Mouse (Mus musculus) T-helper 2 cell (primary cell): Measurements from ENCODE around the gene Thop1.
"Not testable (repeated sequence)": the region's sequence is repeated elsewhere in the genome, so short reads cannot be mapped to it uniquely, and the experiment has no call there.

Source experiments
- in situ Hi-C: fragments of 300-600 bp; cut with MboI, MseI; formaldehyde crosslinking; loops from one replicate; pipeline ENCODE4 v1.15.1; 2025; ENCODE audit warnings: high pct_unique_total_duplicates

The Thop1 gene

GRCm38 (mm10) chr10:81069836-81070235 is at the start of gene Thop1:
TSS of gene Thop1 (plus strand) at chr10:81070035.
- in situ Hi-C loops: no loop called here

- in situ Hi-C loops: loop anchor here (10.0 kb wide), 1 partner anchor 65 kb away; no protein-coding TSS in a partner anchor
Observed at GRCm38 (mm10) chr10:81020207-81020606, 49.6 kb upstream of the Thop1 start.

DNA sequence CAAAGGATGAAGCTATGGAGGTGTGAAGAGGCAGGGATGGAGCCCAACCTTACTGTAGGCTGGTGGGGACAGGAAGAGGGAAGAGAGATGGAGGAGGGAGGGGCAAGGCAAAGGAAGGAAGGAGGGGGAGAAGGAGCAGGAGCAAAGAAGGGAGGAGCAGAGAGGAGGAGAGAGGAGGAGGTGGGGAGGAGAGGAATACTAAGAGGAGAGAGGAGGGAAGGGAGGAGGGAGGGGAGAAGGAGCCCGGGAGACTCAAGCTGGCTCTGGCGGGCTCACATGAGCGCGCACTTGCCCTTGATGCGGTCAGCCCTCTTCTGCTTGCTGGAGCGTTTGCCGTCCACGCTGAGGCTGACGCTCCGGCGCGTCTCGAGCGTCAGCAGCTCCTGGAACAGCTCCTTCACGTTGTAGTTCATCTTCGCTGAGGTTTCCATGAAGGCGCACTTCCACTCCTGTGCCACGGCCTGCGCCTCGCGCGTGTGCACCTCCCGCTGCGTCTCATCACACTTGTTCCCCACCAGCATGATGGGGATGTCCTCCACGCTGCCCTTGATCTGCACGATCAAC is 48.2 kb upstream of the Thop1 start:
- in situ Hi-C loops: loop anchor here (10.0 kb wide), 1 partner anchor 63 kb away; no protein-coding TSS in a partner anchor

DNA sequence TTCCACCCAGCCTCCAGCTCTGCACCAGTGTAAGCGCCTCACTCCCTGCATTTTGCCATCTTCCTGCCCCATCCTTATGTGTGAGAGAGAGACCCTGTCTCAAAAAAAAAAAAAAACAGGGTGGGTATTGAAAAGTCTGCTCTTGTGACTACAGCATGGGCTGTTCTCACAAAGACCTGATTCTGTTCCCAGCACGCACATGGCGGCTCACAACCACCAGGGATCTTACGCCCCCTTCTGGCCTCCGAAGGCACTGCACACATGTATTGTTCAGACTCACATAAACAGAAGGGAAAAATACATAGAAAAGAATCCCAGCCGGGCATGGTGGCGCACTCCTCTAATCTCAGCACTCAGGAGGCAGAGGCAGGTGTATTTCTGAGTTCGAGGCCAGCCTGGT is 47.1 kb upstream of the Thop1 start:
- in situ Hi-C loops: loop anchor here (10.0 kb wide), 1 partner anchor 62 kb away; no protein-coding TSS in a partner anchor

DNA sequence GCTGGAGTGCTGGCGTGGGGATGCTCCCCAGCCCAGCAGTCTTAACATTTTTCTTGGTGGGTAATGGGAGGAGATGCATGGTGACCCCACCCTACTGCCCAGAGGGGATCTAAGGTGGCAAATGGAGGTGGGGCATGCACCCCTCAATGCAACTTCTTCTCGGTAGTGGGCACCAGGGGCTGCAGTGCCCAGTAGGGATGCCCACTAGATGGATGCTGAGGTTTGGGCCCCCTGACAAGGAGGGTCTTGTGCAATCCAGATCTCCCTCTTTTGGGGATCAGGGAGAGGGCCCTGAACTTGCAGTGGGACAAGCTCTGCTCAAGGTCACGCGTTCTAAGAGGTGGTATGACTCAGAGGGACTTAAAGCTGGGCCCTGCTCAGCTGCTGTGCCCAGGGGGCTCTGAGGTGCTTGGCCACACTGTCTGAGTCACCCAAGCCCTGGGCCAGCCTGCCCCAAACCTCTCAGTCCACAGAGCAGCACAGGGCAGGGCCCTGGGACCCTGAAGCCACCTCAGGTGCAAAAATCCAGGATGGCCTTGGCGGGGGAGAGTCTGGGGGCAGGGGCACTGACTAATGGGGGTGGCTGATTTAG is 45.4 kb upstream of the Thop1 start:
- in situ Hi-C loops: loop anchor here (10.0 kb wide), 1 partner anchor 60 kb away; no protein-coding TSS in a partner anchor

DNA sequence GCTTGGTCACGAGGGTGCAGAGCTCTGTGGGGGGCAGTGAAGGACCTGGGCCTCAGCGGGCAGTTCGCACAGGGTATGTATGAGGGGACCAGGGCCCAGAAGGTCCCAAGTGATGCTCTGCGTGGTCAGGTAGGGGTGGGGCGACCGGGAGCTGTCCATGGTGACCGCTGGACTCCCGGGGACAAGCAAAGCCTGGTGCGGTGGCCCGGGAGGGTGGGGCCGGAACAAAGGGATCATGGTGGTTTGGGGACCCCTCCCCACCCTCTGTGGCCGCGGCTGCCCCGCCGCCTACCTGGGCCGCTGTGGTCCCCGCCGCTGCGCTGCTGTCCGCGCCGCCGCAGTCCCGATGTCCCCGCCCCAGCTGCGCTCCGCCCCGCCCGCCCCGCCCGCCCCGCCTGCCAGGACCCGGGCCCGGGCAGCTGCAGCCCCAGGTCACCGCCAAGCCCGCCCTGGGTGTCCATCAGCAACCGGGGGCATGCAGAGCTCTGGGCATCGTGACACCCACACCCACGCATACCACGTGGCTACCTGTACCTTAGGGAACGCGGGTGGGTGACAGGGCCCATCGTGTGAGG is 44.7 kb upstream of the Thop1 start:
- in situ Hi-C loops: loop anchor here (10.0 kb wide), 1 partner anchor 60 kb away; no protein-coding TSS in a partner anchor

GRCm38 (mm10) chr10:81025639-81026275 is 44.1 kb upstream of the Thop1 start, which contains the start of gene Diras1:
TSS of gene Diras1 (minus strand) at chr10:81025662.
- in situ Hi-C loops: loop anchor here (10.0 kb wide), 1 partner anchor 59 kb away; no protein-coding TSS in a partner anchor

DNA sequence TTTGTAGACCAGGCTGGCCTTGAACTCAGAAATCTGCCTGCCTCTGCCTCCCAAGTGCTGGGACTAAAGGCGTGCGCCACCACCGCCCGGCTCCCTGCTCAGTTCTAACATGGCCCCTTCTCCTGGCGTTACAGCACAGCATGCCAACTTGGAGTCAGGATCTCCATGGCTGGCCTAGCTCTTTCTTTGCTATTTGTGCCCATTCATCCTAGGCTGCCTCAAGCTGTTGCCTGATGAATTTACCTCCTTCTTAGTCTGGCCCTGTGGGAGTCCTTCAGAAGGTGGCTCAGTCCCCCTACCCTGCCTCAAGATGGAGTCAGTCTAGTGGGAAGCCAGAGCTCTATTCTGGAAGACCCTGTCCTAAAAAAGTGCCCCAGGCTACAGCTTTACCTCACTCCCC is 43.0 kb upstream of the Thop1 start:
- in situ Hi-C loops: loop anchor here (10.0 kb wide), 1 partner anchor 58 kb away; no protein-coding TSS in a partner anchor

- in situ Hi-C loops: loop anchor here (10.0 kb wide), 1 partner anchor 57 kb away; no protein-coding TSS in a partner anchor
Observed at GRCm38 (mm10) chr10:81027331-81027730, 42.5 kb upstream of the Thop1 start.

GRCm38 (mm10) chr10:81028219-81028618 is 41.6 kb upstream of the Thop1 start:
- in situ Hi-C loops: loop anchor here (10.0 kb wide), 1 partner anchor 57 kb away; no protein-coding TSS in a partner anchor

DNA sequence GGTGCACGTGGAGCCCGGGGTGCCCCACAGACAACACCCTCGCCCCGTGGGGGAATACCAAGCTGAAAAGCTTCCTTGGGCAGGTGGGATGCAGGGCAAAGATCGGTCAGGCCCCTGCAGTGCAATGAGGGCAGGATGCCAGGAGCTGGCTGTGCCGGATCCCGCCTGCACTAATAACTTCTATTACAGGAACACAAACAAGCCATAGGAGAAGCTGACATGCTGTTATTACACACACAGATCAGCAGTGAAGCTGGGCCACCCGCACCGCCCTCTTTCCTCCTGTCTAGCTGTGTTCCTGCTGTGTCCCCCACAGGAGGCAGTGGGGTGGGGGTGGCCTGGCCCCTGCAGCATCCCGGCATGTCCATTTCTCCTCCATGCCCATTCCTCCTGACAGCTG is 40.8 kb upstream of the Thop1 start:
- in situ Hi-C loops: loop anchor here (10.0 kb wide), 1 partner anchor 56 kb away; no protein-coding TSS in a partner anchor

GRCm38 (mm10) chr10:81033586-81033985 is 36.2 kb upstream of the Thop1 start:
- in situ Hi-C loops: no loop called here

- in situ Hi-C loops: no loop called here
Observed at GRCm38 (mm10) chr10:81036251-81036650, 33.6 kb upstream of the Thop1 start.

DNA sequence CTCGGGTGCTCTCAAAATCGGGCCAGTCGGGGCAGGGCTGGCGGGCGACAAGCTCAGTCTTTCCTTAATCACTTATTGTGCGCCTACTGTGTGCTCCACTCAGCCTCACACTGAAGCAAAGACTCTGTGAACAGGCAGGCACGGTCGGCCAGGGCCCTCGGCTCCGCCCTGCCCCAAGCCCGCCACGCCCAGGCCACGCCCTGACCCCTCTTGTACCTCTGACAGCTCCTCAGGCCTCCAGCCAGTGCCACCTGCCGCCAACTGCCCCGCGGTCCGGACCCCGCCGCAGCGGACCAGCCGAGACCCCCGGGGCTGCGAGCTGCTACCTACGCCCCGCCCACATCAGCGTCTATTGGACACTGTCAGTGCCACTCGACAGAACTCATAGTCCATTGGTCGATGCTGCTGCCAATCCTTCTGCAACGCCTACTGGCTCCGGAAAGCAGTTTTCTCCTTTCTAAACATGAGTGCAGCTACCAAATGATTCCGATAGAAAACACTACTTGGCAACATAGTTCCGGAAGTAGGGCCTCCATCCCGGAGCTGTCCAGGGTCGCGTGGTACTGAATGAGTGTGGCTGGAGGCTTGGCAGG is 32.8 kb upstream of the Thop1 start, which contains the start of gene Slc39a3:
Gene Slc39a3 (minus strand): TSS at position 439 of the 593 bp plus-strand sequence.
- in situ Hi-C loops: no loop called here

- in situ Hi-C loops: loop anchor here (5.0 kb wide), 1 partner anchor 44 kb away; no protein-coding TSS in a partner anchor
Observed at GRCm38 (mm10) chr10:81041458-81042175, 28.2 kb upstream of the Thop1 start.

DNA sequence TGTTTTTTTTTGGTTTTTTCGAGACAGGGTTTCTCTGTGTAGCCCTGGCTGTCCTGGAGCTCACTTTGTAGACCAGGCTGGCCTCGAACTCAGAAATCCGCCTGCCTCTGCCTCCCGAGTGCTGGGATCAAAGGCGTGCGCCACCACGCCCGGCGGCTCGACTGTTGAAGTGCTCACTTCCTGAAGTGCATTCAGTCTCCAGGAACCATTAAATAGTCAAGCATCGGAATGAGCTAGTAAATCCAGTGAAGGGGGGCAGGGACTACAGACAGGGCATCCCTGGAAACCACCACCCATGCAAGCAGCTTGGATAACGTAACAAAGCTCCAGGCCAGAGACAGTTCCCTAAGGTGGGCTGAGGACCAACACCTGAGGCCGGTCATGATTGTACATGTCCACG is 24.6 kb upstream of the Thop1 start:
- in situ Hi-C loops: not testable (repeated sequence)

DNA sequence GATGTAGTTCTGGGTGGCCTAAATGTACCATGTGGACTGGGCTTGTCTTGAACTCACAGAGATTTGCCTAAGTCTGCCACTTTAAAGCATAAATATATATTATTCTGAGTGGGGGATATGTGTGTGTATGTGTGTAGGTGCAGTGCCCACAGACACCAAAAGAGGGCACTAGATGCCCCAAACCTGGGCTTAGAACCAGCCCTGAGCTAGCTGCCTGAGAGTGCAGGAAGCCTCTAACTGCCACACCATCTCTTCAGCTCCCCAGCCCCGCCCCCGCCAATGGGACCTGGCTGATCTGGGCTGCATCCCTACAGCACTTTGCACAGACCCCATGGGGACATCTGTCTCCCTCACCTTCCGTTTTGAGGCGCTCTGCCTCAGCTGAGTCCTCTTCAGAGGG is 19.2 kb upstream of the Thop1 start:
- in situ Hi-C loops: loop anchor here (10.0 kb wide), 1 partner anchor 294 kb away; the partner anchor contains the start of gene Gipc3

GRCm38 (mm10) chr10:81051133-81051532 is 18.7 kb upstream of the Thop1 start:
- in situ Hi-C loops: loop anchor here (10.0 kb wide), 1 partner anchor 294 kb away; the partner anchor contains the start of gene Gipc3

DNA sequence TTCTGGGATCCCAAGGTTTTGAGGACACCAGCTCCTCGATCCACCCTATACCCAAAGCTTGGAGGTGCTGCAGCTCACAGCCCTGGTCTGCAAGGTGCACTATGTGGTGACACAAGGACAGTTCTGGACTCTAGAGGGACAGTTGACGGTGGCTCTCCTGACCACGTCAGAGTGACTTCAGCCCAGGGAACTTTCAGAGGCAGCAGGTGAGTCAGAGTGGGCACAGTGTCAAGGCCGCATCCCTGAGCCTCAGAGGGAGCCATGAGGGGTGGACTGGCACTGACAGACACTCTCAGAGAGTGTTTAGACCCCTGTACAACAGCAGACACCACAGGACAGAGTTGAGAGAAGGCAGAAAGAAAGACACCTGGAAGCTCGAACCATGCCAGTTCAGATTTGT is 17.3 kb upstream of the Thop1 start:
- in situ Hi-C loops: loop anchor here (10.0 kb wide), 1 partner anchor 292 kb away; the partner anchor contains the start of gene Gipc3

DNA sequence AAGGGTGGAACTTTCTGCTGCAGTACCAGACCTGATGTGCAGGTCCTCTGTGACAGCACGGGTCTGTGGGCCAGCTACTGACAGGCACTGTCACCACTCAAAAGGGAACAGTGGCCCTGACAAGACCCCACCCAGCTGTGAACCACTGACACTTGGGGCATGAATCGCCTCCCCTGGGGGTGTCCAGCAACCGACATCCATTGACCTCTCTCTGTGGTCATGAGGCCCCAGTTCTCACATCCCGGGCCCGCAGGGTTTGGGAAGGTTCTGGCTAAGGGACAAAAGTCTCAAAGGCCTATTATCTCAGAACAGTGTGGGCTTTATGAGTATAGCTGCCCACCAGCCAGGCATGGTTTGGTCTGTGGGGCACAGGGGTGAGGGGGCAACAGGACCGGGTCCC is 14.7 kb upstream of the Thop1 start:
- in situ Hi-C loops: loop anchor here (10.0 kb wide), 1 partner anchor 290 kb away; the partner anchor contains the start of gene Gipc3
